Mouse (Mus musculus) CH12.LX (cell line): Measurements from ENCODE around the gene Ano10. TPM values are rescaled to one million over a fixed set of nuclear protein-coding genes. Genes with fewer than 3 reads are reported as not detected.

Source experiments
- DNase-seq: peaks from one replicate; pipeline ENCODE4 v3.0.0-alpha.2; 2013; ENCODE audit errors: extremely low read depth
- H3K27ac ChIP-seq: 2 replicates; pipeline ENCODE4 v1.5.1; 2012; ENCODE audit warnings: low read depth, mild to moderate bottlenecking, control low read depth, moderate library complexity; ENCODE audit not compliant: insufficient read depth
- H3K27me3 ChIP-seq: replicated peaks from 2 replicates; pipeline ENCODE3; 2012; ENCODE audit warnings: inconsistent platforms
- H3K36me3 ChIP-seq, 2 experiments: replicated peaks in 1 of 2; 2 replicates each; pipeline versions ENCODE3 to v1.6.1; 2012; ENCODE audit warnings: inconsistent platforms in 1 of 2, low read length in 1 of 2, mild to moderate bottlenecking in 1 of 2, mixed read lengths in 1 of 2, moderate library complexity in 1 of 2; ENCODE audit not compliant: control insufficient read depth in 1 of 2, insufficient read depth in 1 of 2
- H3K4me1 ChIP-seq, 2 experiments: 2 replicates each; pipeline ENCODE4 v1.6.1; 2012; ENCODE audit warnings: inconsistent platforms in 1 of 2, moderate library complexity in 1 of 2; ENCODE audit not compliant: insufficient read depth in 2 of 2, control insufficient read depth in 1 of 2
- H3K4me2 ChIP-seq: 2 replicates; pipeline ENCODE4 v1.6.1; 2012; ENCODE audit warnings: low read depth, mild to moderate bottlenecking, control low read depth; ENCODE audit not compliant: poor library complexity, insufficient read depth, severe bottlenecking
- H3K4me3 ChIP-seq, 3 experiments: fragments of 150-350 bp in 1 of 3; sonication (generic) in 1 of 3; replicated peaks in 1 of 3; 2 replicates each; pipeline versions ENCODE3 to v1.5.1; 2011 to 2012; ENCODE audit warnings: low read depth in 2 of 3, low read length in 2 of 3, mild to moderate bottlenecking in 2 of 3, moderate library complexity in 2 of 3, control low read depth in 1 of 3, improper control_type of control experiment in 1 of 3, inconsistent platforms in 1 of 3, mixed read lengths in 1 of 3; ENCODE audit not compliant: poor library complexity in 1 of 3
- H3K79me2 ChIP-seq: replicated peaks from 2 replicates; pipeline ENCODE4 v1.6.1; 2012; ENCODE audit warnings: mild to moderate bottlenecking, moderate library complexity; ENCODE audit not compliant: control insufficient read depth, poor library complexity, insufficient read depth, severe bottlenecking; ENCODE audit errors: extremely low read depth
- H3K9ac ChIP-seq: 2 replicates; pipeline ENCODE4 v1.6.1; 2012; ENCODE audit warnings: low read depth, mild to moderate bottlenecking, control low read depth, moderate library complexity; ENCODE audit not compliant: insufficient read depth
- H3K9me3 ChIP-seq: replicated peaks from 2 replicates; pipeline ENCODE3; 2012; ENCODE audit warnings: low read length, inconsistent platforms, mixed read lengths
- BHLHE40 ChIP-seq: IDR thresholded peaks from 2 replicates; pipeline ENCODE4 v1.6.1; 2011; ENCODE audit warnings: mild to moderate bottlenecking, low read depth, low read length, improper control_type of control experiment
- CHD2 ChIP-seq: IDR thresholded peaks from 2 replicates; pipeline ENCODE4 v1.6.1; 2011; ENCODE audit warnings: low read length, improper control_type of control experiment
- CTCF ChIP-seq, 2 experiments: IDR thresholded peaks in 1 of 2; conservative IDR thresholded peaks in 1 of 2; 2 replicates each; pipeline ENCODE4 v1.5.1; 2011 to 2012; ENCODE audit warnings: low read depth in 2 of 2, low read length in 2 of 2, improper control_type of control experiment in 1 of 2, inconsistent platforms in 1 of 2, mild to moderate bottlenecking in 1 of 2, moderate library complexity in 1 of 2
- EP300 ChIP-seq: IDR thresholded peaks from 2 replicates; pipeline ENCODE4 v1.6.1; 2011; ENCODE audit warnings: low read length, improper control_type of control experiment
- ETS1 ChIP-seq: conservative IDR thresholded peaks from 2 replicates; pipeline ENCODE4 v1.6.1; 2012; ENCODE audit warnings: low read depth, mild to moderate bottlenecking, inconsistent platforms, low read length, improper control_type of control experiment, moderate library complexity
- IRF4 ChIP-seq: IDR thresholded peaks from 2 replicates; pipeline ENCODE4 v1.6.1; 2014; ENCODE audit warnings: low read depth, mild to moderate bottlenecking, inconsistent platforms, low read length, improper control_type of control experiment
- JUN ChIP-seq: IDR thresholded peaks from 2 replicates; pipeline ENCODE4 v1.6.1; 2011; ENCODE audit warnings: low read depth, mild to moderate bottlenecking, low read length, improper control_type of control experiment, moderate library complexity; ENCODE audit not compliant: insufficient read depth
- KAT2A ChIP-seq: IDR thresholded peaks from 2 replicates; pipeline ENCODE4 v1.6.1; 2012; ENCODE audit warnings: low read length, improper control_type of control experiment, inconsistent platforms; ENCODE audit not compliant: insufficient replicate concordance
- MAFK ChIP-seq: IDR thresholded peaks from 2 replicates; pipeline ENCODE4 v1.6.1; 2011; ENCODE audit warnings: low read length, improper control_type of control experiment; ENCODE audit not compliant: insufficient replicate concordance
- MAX ChIP-seq: IDR thresholded peaks from 2 replicates; pipeline ENCODE4 v1.6.1; 2011; ENCODE audit warnings: low read length, improper control_type of control experiment
- MAZ ChIP-seq: IDR thresholded peaks from 2 replicates; pipeline ENCODE4 v1.6.1; 2012; ENCODE audit warnings: low read depth, mild to moderate bottlenecking, inconsistent platforms, low read length, improper control_type of control experiment, moderate library complexity
- MEF2A ChIP-seq: IDR thresholded peaks from 2 replicates; pipeline ENCODE4 v1.6.1; 2014; ENCODE audit warnings: low read depth, mild to moderate bottlenecking, inconsistent platforms, low read length, improper control_type of control experiment, borderline replicate concordance
- MYC ChIP-seq: IDR thresholded peaks from 2 replicates; pipeline ENCODE4 v1.6.1; 2011; ENCODE audit warnings: low read depth, mild to moderate bottlenecking, improper control_type of control experiment, low read length
- NELFE ChIP-seq: IDR thresholded peaks from 2 replicates; pipeline ENCODE4 v1.6.1; 2011; ENCODE audit warnings: low read depth, low read length, improper control_type of control experiment
- NRF1 ChIP-seq: IDR thresholded peaks from 2 replicates; pipeline ENCODE4 v1.6.1; 2014; ENCODE audit warnings: low read depth, mild to moderate bottlenecking, inconsistent platforms, low read length, improper control_type of control experiment, moderate library complexity
- POLR2A ChIP-seq: IDR thresholded peaks from 2 replicates; pipeline ENCODE4 v1.6.1; 2011; ENCODE audit warnings: low read depth, mild to moderate bottlenecking, improper control_type of control experiment, low read length
- RAD21 ChIP-seq: IDR thresholded peaks from 2 replicates; pipeline ENCODE4 v1.6.1; 2011; ENCODE audit warnings: low read depth, mild to moderate bottlenecking, low read length, improper control_type of control experiment, moderate library complexity
- RCOR1 ChIP-seq: conservative IDR thresholded peaks from 2 replicates; pipeline ENCODE4 v1.6.1; 2012; ENCODE audit warnings: low read depth, mild to moderate bottlenecking, inconsistent platforms, low read length, improper control_type of control experiment
- SIN3A ChIP-seq: IDR thresholded peaks from 2 replicates; pipeline ENCODE4 v1.6.1; 2012; ENCODE audit warnings: low read length, improper control_type of control experiment, inconsistent platforms
- TCF12 ChIP-seq: IDR thresholded peaks from 2 replicates; pipeline ENCODE4 v1.6.1; 2014; ENCODE audit warnings: low read depth, mild to moderate bottlenecking, inconsistent platforms, low read length, improper control_type of control experiment
- UBTF ChIP-seq: IDR thresholded peaks from 2 replicates; pipeline ENCODE4 v1.6.1; 2012; ENCODE audit warnings: low read depth, mild to moderate bottlenecking, inconsistent platforms, low read length, improper control_type of control experiment, moderate library complexity
- ZC3H11A ChIP-seq: IDR thresholded peaks from 2 replicates; pipeline ENCODE4 v1.6.1; 2012; ENCODE audit warnings: low read depth, mild to moderate bottlenecking, inconsistent platforms, low read length, improper control_type of control experiment
- ZNF384 ChIP-seq: IDR thresholded peaks from 2 replicates; pipeline ENCODE4 v1.6.1; 2012; ENCODE audit warnings: low read depth, low read length, improper control_type of control experiment, inconsistent platforms
- dilution Hi-C: fragments of 300-500 bp; cut with MboI; formaldehyde crosslinking; loops from 2 replicates; pipeline ENCODE4 v1.14.3; 2020; ENCODE audit warnings: low sequenced_read_pairs; ENCODE audit not compliant: extremely low pct_unique_long_range_greater_than_20kb, extremely low pct_ligation_motif_present
- in situ Hi-C: fragments of 300-500 bp; cut with MboI; formaldehyde crosslinking; loops from 3 replicates; pipeline ENCODE4 v1.14.3; 2019; ENCODE audit warnings: low sequenced_read_pairs, low pct_ligation_motif_present, low pct_unique_long_range_greater_than_20kb, mixed read lengths
- polyA plus RNA-seq: library from polyadenylated mRNA; unstranded; fragments of >175 nt; gene quantifications from 2 replicates; pipeline ENCODE4 v1.2.1, GENCODE M21; 2012; ENCODE audit warnings: low read depth; ENCODE audit not compliant: insufficient read length
- total RNA-seq, 2 experiments: library from RNA; depleted of rRNA; stranded (reverse); fragments of 300-350 nt in 1 of 2; fragments of >200 nt in 1 of 2; gene quantifications; 2 replicates each; pipeline ENCODE4 v1.2.3; 2012 to 2014

Ano10 gene
- total and polyA plus RNA-seq, 3 experiments = 9.5 to 23.9 (median 12.2) TPM

- Histone ChIP-seq H3K4me3 (no peak overlapping the region), H3K79me2 (no peaks in the 10 kb centered on the region), H3K27ac (no peak overlapping the region), H3K9ac (no peak overlapping the region), H3K4me1 (peaks cover 27 to 69% of the 10 kb centered on the region in 2 experiments), H3K36me3 (peaks cover 0 to 9% of the 10 kb centered on the region in 2 experiments), H3K4me2 (no peak overlapping the region), H3K27me3 (no peaks in the 10 kb centered on the region), H3K9me3 (no peaks in the 10 kb centered on the region)
- in situ Hi-C loops (no loop called here), dilution Hi-C loops (no loop called here)
- TF ChIP-seq MYC (no peak), RCOR1 (no peak), MAZ (no peak), MAFK (no peak), MAX (no peak), KAT2A (no peak), POLR2A (no peak), ETS1 (no peak), JUN (no peak), ZC3H11A (no peak), MEF2A (no peak), TCF12 (no peak)
- no peak for DNase-seq
These were observed 51.4 kb downstream of the Ano10 start for GRCm38 (mm10) chr9:122242856-122243255.

GRCm38 (mm10) chr9:122241812-122242400 lies 52.3 kb downstream of the Ano10 start:
- Histone ChIP-seq H3K27ac (peak overlapping the region; percentile 28), H3K4me3 (peak overlapping the region in 1 of 3 experiments; percentile 22), H3K4me2 (peak overlapping the region; percentile 51), H3K4me1 (peaks cover 23 to 60% of the 10 kb centered on the region in 2 experiments), H3K9me3 (no peaks in the 10 kb centered on the region), H3K36me3 (peaks cover 0 to 9% of the 10 kb centered on the region in 2 experiments), H3K79me2 (no peaks in the 10 kb centered on the region), H3K9ac (no peak overlapping the region), H3K27me3 (no peaks in the 10 kb centered on the region)
- in situ Hi-C loops = no loop called here
- dilution Hi-C loops = no loop called here
- TF ChIP-seq ZNF384 (no peak), SIN3A (peak; percentile 59), ETS1 (peak; percentile 78), EP300 (peak; percentile 96), CTCF (conservative IDR thresholded peaks at IDR 0.05 in 1 of 2, IDR thresholded peaks at IDR 0.05 in 1 of 2; ENCODE audit: low read depth in 2 of 2, low read length in 2 of 2) (no peak), NELFE (no peak), MAFK (0 out of 2 replicates have a peak, but pooled peaks have one; percentile 15), UBTF (0 out of 2 replicates have a peak, but pooled peaks have one; percentile 28), MEF2A (peak; percentile 12; the same call in 1 of the 2 replicates), NRF1 (no peak), RAD21 (no peak), TCF12 (peak; percentile 85; the same call in 1 of the 2 replicates), BHLHE40 (peak; percentile 93), JUN (no peak), MYC (peak; percentile 75), MAX (peak; percentile 34; the same call in 1 of the 2 replicates), IRF4 (peak; percentile 93), KAT2A (no peak), CHD2 (peak; percentile 51; the same call in 1 of the 2 replicates)
- DNase-seq = peak; percentile 85
